Mouse (Mus musculus) kidney, adult 2 months (tissue): ENCODE results near the gene B4galnt4.

Source experiments
- CTCF ChIP-seq: fragments of 200-500 bp; conservative IDR thresholded peaks from 2 replicates; pipeline ENCODE4 v1.5.1; 2011; ENCODE audit warnings: low read depth, mild to moderate bottlenecking, control low read depth, low read length, moderate library complexity, mixed read lengths; ENCODE audit not compliant: insufficient read depth, insufficient read length
- POLR2A ChIP-seq: fragments of 200-500 bp; IDR thresholded peaks from one replicate; pipeline ENCODE4 v1.6.1; 2011; ENCODE audit warnings: low read depth, low read length, control low read depth

DNA sequence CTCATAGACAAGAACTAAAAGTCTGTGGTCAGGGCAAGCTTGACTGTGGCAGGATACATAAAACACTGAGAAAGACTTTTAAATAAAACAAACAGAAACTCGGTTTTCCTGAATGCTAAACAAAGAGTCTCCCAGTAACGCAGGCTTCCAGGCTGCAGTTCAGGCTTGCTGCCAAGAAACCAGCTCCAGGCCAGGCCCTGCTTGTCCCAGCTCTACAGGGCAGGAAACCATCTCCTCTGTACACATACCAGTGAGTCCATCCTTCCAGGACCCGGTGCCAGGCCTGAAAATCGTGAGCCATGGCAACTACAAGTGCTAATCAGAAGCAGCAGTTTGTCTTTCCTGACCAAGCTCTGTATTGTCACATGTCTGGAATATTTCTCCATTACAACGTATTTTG is 19.2 kb upstream of the B4galnt4 start:
- TF ChIP-seq CTCF (no peak), POLR2A (no peak)
